Mouse (Mus musculus): ENCODE data around the gene Uxs1. TPM values are rescaled to one million over a fixed set of nuclear protein-coding genes. Genes with fewer than 3 reads are reported as not detected.
A peak's percentile ranks its signal among the peaks of the same experiment; 100 is the strongest.

Uxs1 gene
- polyA plus RNA-seq, 1 experiment from 2014 or later: 18.5 TPM

- Histone ChIP-seq H3K27ac (ENCODE audit: low read length) (no peak overlapping the region), H3K27me3 (replicated peaks; ENCODE audit: insufficient read depth, low read length) (no peaks in the 10 kb centered on the region), H3K4me2 (replicated peaks; ENCODE audit: low read depth, low read length) (no peak overlapping the region), H3K36me3 (ENCODE audit: insufficient read depth, low read length) (no peaks in the 10 kb centered on the region), H3K9ac (replicated peaks; ENCODE audit: low read depth) (no peak overlapping the region), H3K9me3 (ENCODE audit: low read length) (no peaks in the 10 kb centered on the region), H3K4me1 (ENCODE audit: insufficient read depth, low read depth, low read length) (no peaks in the 10 kb centered on the region), H3K4me3 (ENCODE audit: low read depth, low read length) (no peak overlapping the region)
- DNase-seq (ENCODE audit: low spot score) (no peak), ATAC-seq (no peak)
- WGBS: 72% methylated on average over 5 of the region's 5 CpGs
- TF ChIP-seq CTCF (IDR thresholded peaks at IDR 0.05) (no peak), EP300 (IDR thresholded peaks at IDR 0.05) (no peak)
Measured at GRCm38 (mm10) chr1:43785316-43785715, 42.3 kb downstream of the Uxs1 start.

GRCm38 (mm10) chr1:43783186-43783585 is 44.4 kb downstream of the Uxs1 start:
- ATAC-seq: peak; percentile 54; the same call in 1 of the 2 replicates
- 73% methylated on average over 3 of the region's 3 CpGs for WGBS
- H3K27ac ChIP-seq (ENCODE audit: low read length): no peak overlapping the region
- no peak for DNase-seq (ENCODE audit: low spot score)
- H3K27me3 ChIP-seq (replicated peaks; ENCODE audit: insufficient read depth, low read length): no peaks in the 10 kb centered on the region
- H3K9me3 ChIP-seq (ENCODE audit: low read length): no peaks in the 10 kb centered on the region
- no peak overlapping the region for H3K9ac ChIP-seq (replicated peaks; ENCODE audit: low read depth)
- H3K4me1 ChIP-seq (ENCODE audit: insufficient read depth, low read depth, low read length): no peaks in the 10 kb centered on the region
- H3K36me3 ChIP-seq (ENCODE audit: insufficient read depth, low read length): no peaks in the 10 kb centered on the region
- TF ChIP-seq CTCF (IDR thresholded peaks at IDR 0.05) (no peak), EP300 (IDR thresholded peaks at IDR 0.05) (no peak)
- H3K4me3 ChIP-seq (ENCODE audit: low read depth, low read length): no peak overlapping the region
- no peak overlapping the region for H3K4me2 ChIP-seq (replicated peaks; ENCODE audit: low read depth, low read length)

DNA sequence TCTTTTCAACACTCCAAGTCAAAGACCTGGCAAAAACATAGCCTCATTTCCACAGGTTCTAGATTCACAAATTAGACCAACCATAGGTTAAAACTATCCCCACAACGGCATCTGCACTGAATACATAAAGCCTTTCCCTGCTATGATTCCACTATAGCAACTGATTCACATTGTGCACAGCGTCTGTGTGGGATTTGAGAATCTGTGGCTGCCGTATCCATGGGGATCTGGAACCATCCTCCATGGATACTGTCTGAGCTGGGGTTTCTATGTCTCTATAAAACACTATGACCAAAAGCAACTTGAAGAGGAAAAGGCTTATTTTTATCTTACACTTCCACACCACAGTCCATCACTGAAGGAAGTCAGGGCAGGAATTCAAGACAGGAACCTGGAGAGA is 44.9 kb downstream of the Uxs1 start:
- no peak for DNase-seq (ENCODE audit: low spot score)
- Histone ChIP-seq H3K9me3 (ENCODE audit: low read length) (no peaks in the 10 kb centered on the region), H3K27ac (ENCODE audit: low read length) (no peak overlapping the region), H3K27me3 (replicated peaks; ENCODE audit: insufficient read depth, low read length) (no peaks in the 10 kb centered on the region), H3K36me3 (ENCODE audit: insufficient read depth, low read length) (no peaks in the 10 kb centered on the region), H3K9ac (replicated peaks; ENCODE audit: low read depth) (no peak overlapping the region), H3K4me1 (ENCODE audit: insufficient read depth, low read depth, low read length) (no peaks in the 10 kb centered on the region), H3K4me2 (replicated peaks; ENCODE audit: low read depth, low read length) (no peak overlapping the region), H3K4me3 (ENCODE audit: low read depth, low read length) (no peak overlapping the region)
- WGBS: 94% methylated on average over 3 of the region's 3 CpGs
- ATAC-seq: no peak
- TF ChIP-seq EP300 (IDR thresholded peaks at IDR 0.05): no peak
- TF ChIP-seq CTCF (IDR thresholded peaks at IDR 0.05): no peak

- no peak overlapping the region for H3K4me3 ChIP-seq (ENCODE audit: low read depth, low read length)
- H3K9ac ChIP-seq (replicated peaks; ENCODE audit: low read depth): no peak overlapping the region
- ATAC-seq: peak; percentile 55
- H3K27me3 ChIP-seq (replicated peaks; ENCODE audit: insufficient read depth, low read length): no peaks in the 10 kb centered on the region
- 49% methylated on average over 3 of the region's 3 CpGs for WGBS
- no peak overlapping the region for H3K27ac ChIP-seq (ENCODE audit: low read length)
- H3K4me2 ChIP-seq (replicated peaks; ENCODE audit: low read depth, low read length): no peak overlapping the region
- no peaks in the 10 kb centered on the region for H3K36me3 ChIP-seq (ENCODE audit: insufficient read depth, low read length)
- no peaks in the 10 kb centered on the region for H3K4me1 ChIP-seq (ENCODE audit: insufficient read depth, low read depth, low read length)
- DNase-seq (ENCODE audit: low spot score): peak; percentile 20
- TF ChIP-seq CTCF (IDR thresholded peaks at IDR 0.05): no peak
- no peak for TF ChIP-seq EP300 (IDR thresholded peaks at IDR 0.05)
- H3K9me3 ChIP-seq (ENCODE audit: low read length): no peaks in the 10 kb centered on the region
Measured at GRCm38 (mm10) chr1:43781672-43782071, 45.9 kb downstream of the Uxs1 start.

DNA sequence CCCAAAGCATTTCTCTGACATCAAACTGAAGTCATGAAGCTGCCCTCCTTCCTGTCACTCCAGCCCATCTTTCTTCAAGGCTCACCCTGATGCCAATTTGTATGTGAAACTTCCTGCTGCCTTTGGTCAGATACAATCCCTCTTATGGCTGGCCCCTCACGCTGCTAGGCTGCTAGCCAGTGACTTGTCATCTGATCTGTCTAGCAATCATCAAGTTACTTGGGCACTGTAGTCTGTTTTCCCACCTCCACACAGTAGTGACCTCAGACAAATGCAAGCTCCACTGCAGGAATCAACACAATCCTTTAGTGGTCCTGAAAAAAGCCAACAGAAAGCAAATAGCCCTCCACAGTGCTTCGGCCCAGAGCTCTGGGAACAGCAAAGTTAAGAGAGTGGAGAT is 46.4 kb downstream of the Uxs1 start:
- H3K4me2 ChIP-seq (replicated peaks; ENCODE audit: low read depth, low read length): no peak overlapping the region
- no peak overlapping the region; the same call in 1 of the 2 replicates for H3K27ac ChIP-seq (ENCODE audit: low read length)
- no peaks in the 10 kb centered on the region for H3K27me3 ChIP-seq (replicated peaks; ENCODE audit: insufficient read depth, low read length)
- WGBS: 67% methylated on average over 2 of the region's 2 CpGs
- DNase-seq (ENCODE audit: low spot score) (no peak), ATAC-seq (no peak)
- H3K4me3 ChIP-seq (ENCODE audit: low read depth, low read length): no peak overlapping the region
- TF ChIP-seq CTCF (IDR thresholded peaks at IDR 0.05) (no peak), EP300 (IDR thresholded peaks at IDR 0.05) (no peak)
- no peaks in the 10 kb centered on the region for H3K4me1 ChIP-seq (ENCODE audit: insufficient read depth, low read depth, low read length)
- no peaks in the 10 kb centered on the region for H3K9me3 ChIP-seq (ENCODE audit: low read length)
- no peak overlapping the region for H3K9ac ChIP-seq (replicated peaks; ENCODE audit: low read depth)
- no peaks in the 10 kb centered on the region for H3K36me3 ChIP-seq (ENCODE audit: insufficient read depth, low read length)

DNA sequence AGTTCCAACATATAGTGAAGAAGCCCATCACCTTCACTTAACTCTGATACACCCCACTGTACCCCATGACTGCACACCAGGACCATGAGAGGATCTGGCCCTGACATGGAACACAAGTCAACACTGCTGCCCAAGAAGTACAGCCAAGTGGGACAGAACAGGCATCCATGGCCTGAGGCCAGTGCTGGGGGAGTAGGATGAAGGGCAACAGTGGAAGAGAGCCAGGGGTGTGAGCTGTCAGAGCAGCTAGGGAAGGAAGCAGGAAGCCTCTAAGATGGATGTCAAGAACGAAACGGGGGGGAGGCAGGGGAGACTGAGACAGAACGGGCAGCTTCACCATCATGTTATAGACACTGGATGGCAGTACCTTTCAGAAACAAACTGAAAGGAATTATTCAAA is 51.5 kb downstream of the Uxs1 start:
- H3K4me3 ChIP-seq (ENCODE audit: low read depth, low read length): no peak overlapping the region
- 75% methylated on average over 3 of the region's 3 CpGs for WGBS
- H3K27ac ChIP-seq (ENCODE audit: low read length): no peak overlapping the region
- TF ChIP-seq CTCF (IDR thresholded peaks at IDR 0.05) (no peak), EP300 (IDR thresholded peaks at IDR 0.05) (no peak)
- no peaks in the 10 kb centered on the region for H3K9me3 ChIP-seq (ENCODE audit: low read length)
- no peak overlapping the region for H3K9ac ChIP-seq (replicated peaks; ENCODE audit: low read depth)
- DNase-seq (ENCODE audit: low spot score) (no peak), ATAC-seq (no peak)
- H3K36me3 ChIP-seq (ENCODE audit: insufficient read depth, low read length): no peaks in the 10 kb centered on the region
- no peaks in the 10 kb centered on the region for H3K4me1 ChIP-seq (ENCODE audit: insufficient read depth, low read depth, low read length)
- H3K27me3 ChIP-seq (replicated peaks; ENCODE audit: insufficient read depth, low read length): no peaks in the 10 kb centered on the region
- no peak overlapping the region for H3K4me2 ChIP-seq (replicated peaks; ENCODE audit: low read depth, low read length)

DNA sequence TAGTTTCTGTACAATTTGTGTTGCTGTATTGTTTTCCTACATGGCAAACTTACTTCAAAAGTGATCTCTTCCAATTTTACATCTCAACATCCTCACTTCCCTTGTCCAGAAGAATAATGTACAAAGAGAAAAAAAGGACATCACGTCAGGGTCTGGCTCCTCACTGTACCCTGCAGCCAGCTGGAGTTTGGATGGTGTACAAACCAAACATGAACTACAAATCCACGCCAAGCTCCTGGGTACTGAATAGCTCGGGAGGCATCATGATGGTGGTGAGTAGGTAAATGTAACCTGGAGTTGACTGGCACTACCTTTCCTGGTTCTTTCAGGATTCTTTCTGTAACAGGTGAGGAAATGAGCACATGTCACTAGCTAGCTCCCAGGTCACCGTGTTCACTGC is 53.5 kb downstream of the Uxs1 start:
- DNase-seq (ENCODE audit: low spot score): no peak
- Histone ChIP-seq H3K36me3 (ENCODE audit: insufficient read depth, low read length) (no peaks in the 10 kb centered on the region; the same call in 1 of the 2 replicates), H3K4me3 (ENCODE audit: low read depth, low read length) (no peak overlapping the region), H3K27ac (ENCODE audit: low read length) (no peak overlapping the region), H3K4me1 (ENCODE audit: insufficient read depth, low read depth, low read length) (no peaks in the 10 kb centered on the region), H3K9me3 (ENCODE audit: low read length) (no peaks in the 10 kb centered on the region), H3K27me3 (replicated peaks; ENCODE audit: insufficient read depth, low read length) (no peaks in the 10 kb centered on the region), H3K9ac (replicated peaks; ENCODE audit: low read depth) (no peak overlapping the region), H3K4me2 (replicated peaks; ENCODE audit: low read depth, low read length) (no peak overlapping the region)
- no peak for TF ChIP-seq CTCF (IDR thresholded peaks at IDR 0.05)
- no peak for TF ChIP-seq EP300 (IDR thresholded peaks at IDR 0.05)
- no peak for ATAC-seq
- WGBS: 88% methylated on average over 4 of the region's 4 CpGs
